Mouse (Mus musculus) neural tube, embryonic 15.5 days (tissue): ENCODE measurements around the gene Gm39115. TPM values are rescaled to one million over a fixed set of nuclear protein-coding genes. Genes with fewer than 3 reads are reported as not detected.

ENCODE experiments used
- ATAC-seq: fragments of 200-750 bp; cut with Nextera tagmentation; 2 replicates; pipeline ENCODE4 v1.8.0; 2017; ENCODE audit warnings: mild to moderate bottlenecking, moderate TSS enrichment, moderate library complexity; ENCODE audit not compliant: low FRiP score
- H3K27ac ChIP-seq: fragments of 300-500 bp; sonication (generic); replicated peaks from 2 replicates; pipeline ENCODE4 v1.5.1; 2015; ENCODE audit warnings: mild to moderate bottlenecking, inconsistent platforms
- H3K27me3 ChIP-seq: fragments of 300-500 bp; sonication (generic); replicated peaks from 2 replicates; pipeline ENCODE4 v1.6.1; 2015; ENCODE audit warnings: inconsistent platforms
- H3K36me3 ChIP-seq: fragments of 300-500 bp; sonication (generic); 2 replicates; pipeline ENCODE4 v1.6.1; 2015; ENCODE audit warnings: inconsistent platforms
- H3K4me1 ChIP-seq: fragments of 300-500 bp; sonication (generic); 2 replicates; pipeline ENCODE4 v1.6.1; 2015; ENCODE audit warnings: inconsistent platforms
- H3K4me2 ChIP-seq: fragments of 300-500 bp; sonication (generic); 2 replicates; pipeline ENCODE4 v1.6.1; 2015; ENCODE audit warnings: inconsistent platforms, mild to moderate bottlenecking, moderate library complexity
- H3K4me3 ChIP-seq: fragments of 300-500 bp; sonication (generic); replicated peaks from 2 replicates; pipeline ENCODE4 v1.5.1; 2015; ENCODE audit warnings: mild to moderate bottlenecking, inconsistent platforms
- H3K9ac ChIP-seq: fragments of 300-500 bp; sonication (generic); replicated peaks from 2 replicates; pipeline ENCODE4 v1.6.1; 2015; ENCODE audit warnings: mild to moderate bottlenecking, inconsistent platforms
- H3K9me3 ChIP-seq: fragments of 300-500 bp; sonication (generic); replicated peaks from 2 replicates; pipeline ENCODE4 v1.6.1; 2016; ENCODE audit warnings: inconsistent platforms
- WGBS: fragments of 180-500 bp; shearing (Covaris S2); methylation state at CpG from one replicate; pipeline ENCODE4 v1.1.7; 2015; ENCODE audit warnings: mixed read lengths; 5-methylcytosine and 5-hydroxymethylcytosine counted together
- polyA plus RNA-seq: library from polyadenylated mRNA; unstranded; fragments of >200 nt; fragmentation: Nextera tagmentation; extraction: Ambion mirVana; gene quantifications from 2 replicates; pipeline ENCODE4 v1.2.1, GENCODE M21; 2015

Gene Gm39115
- polyA plus RNA-seq, 1 experiment from 2014 or later, result not detected

- Histone ChIP-seq H3K9ac (peak within 1 kb of the TSS; percentile 96), H3K4me2 (peak within 1 kb of the TSS; percentile 95), H3K27ac (peak within 1 kb of the TSS; percentile 93), H3K4me1 (peaks cover 55% of the 10 kb centered on the region), H3K9me3 (no peaks in the 10 kb centered on the region), H3K4me3 (peak within 1 kb of the TSS; percentile 70), H3K27me3 (0 out of 2 replicates have a peak, but pooled peaks cover 2% of the 10 kb centered on the region), H3K36me3 (no peaks in the 10 kb centered on the region)
- ATAC-seq, result peak; percentile 87
- under 1% methylated on average over 55 of the region's 63 CpGs for WGBS
These were observed 40.5 kb downstream of the Gm39115 start, which contains the start of gene Dusp8 for GRCm38 (mm10) chr7:142095183-142095931. TSS of gene Dusp8 (minus strand) at chr7:142095843.

DNA sequence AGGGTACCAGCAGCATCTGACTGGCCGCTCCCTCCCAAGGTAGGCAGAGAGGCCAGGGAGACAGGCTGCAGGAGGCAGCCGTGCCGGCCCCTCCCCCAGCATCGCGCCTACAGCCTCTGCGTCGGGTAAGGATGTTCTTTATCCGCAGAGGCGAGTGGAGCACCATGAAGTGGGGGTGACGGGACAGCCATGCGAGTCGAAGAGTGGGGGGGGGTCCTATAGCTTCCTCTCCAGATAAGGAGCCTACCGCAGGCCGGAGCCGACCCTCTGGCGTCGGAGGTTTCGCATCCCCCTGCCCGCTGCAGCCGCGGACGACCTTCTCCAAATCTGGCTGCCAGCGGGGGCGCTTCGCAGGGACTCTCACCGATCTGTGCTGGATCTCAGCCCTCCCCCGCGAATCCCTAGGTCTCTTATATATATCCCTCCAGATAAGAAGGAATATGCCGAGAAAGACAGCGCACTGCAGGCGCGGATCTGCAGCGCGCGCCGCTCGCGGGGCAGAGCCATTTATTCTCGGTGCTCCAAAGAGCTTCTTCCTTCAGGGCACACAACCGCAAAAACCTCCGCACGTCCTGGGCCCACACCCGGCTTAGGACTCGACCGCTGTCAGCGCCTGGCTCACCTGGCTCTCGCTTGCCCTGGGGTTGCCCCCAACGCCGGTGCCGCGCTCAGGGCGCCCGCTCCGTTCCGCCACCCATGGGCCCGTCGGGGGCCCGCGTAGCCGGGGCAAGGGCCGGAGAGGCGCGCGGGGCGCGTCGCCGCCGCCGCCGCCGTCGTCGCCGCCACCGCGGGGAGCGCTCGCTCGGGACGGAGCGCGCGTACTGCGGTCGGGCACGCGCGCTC lies 41.3 kb downstream of the Gm39115 start:
- H3K4me3 ChIP-seq, result peak overlapping the region; percentile 70
- H3K36me3 ChIP-seq, result no peaks in the 10 kb centered on the region
- under 1% methylated on average over 89 of the region's 89 CpGs for WGBS
- H3K27ac ChIP-seq, result peak overlapping the region; percentile 93
- ATAC-seq, result peak; percentile 56
- H3K27me3 ChIP-seq, result 0 out of 2 replicates have a peak, but pooled peaks cover 2% of the 10 kb centered on the region
- no peaks in the 10 kb centered on the region for H3K9me3 ChIP-seq
- H3K4me2 ChIP-seq, result peak overlapping the region; percentile 95
- peaks cover 63% of the 10 kb centered on the region for H3K4me1 ChIP-seq
- H3K9ac ChIP-seq, result peak overlapping the region; percentile 96

DNA sequence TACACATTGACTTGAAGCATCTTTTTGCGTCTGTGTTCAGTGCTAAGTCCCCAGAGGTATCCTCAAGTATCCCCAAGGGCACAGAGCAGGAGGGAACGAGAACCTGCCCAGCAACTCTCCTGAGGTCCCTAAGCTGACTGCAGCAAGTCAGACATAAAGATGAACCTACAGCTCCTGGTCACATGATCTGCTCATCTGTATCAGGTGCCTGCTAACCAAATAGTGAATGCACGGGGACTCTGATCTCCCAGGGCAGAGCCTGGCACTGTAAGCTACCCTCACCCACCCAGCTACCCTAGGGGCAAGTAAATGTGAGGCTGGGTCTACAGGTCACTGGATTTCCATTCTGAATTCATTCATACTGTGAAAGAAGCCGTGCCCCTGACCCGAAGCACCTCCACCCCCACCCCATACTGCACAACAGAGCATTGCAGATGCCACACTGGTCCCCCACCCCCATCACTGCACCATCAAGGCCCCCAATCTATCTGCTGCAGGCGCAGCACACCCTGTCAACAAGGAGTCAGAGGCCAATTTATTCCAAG lies 42.1 kb downstream of the Gm39115 start:
- peak overlapping the region; percentile 95 for H3K4me2 ChIP-seq
- H3K9ac ChIP-seq, result peak overlapping the region; percentile 96
- no peaks in the 10 kb centered on the region for H3K9me3 ChIP-seq
- WGBS, result 15% methylated on average over 6 of the region's 6 CpGs
- 0 out of 2 replicates have a peak, but pooled peaks cover 2% of the 10 kb centered on the region for H3K27me3 ChIP-seq
- H3K27ac ChIP-seq, result peak overlapping the region; percentile 93
- peaks cover 70% of the 10 kb centered on the region for H3K4me1 ChIP-seq
- H3K4me3 ChIP-seq, result peak overlapping the region; percentile 70
- H3K36me3 ChIP-seq, result no peaks in the 10 kb centered on the region
- no peak for ATAC-seq

GRCm38 (mm10) chr7:142092991-142093390 lies 42.8 kb downstream of the Gm39115 start:
- peak overlapping the region; percentile 93 for H3K27ac ChIP-seq
- no peaks in the 10 kb centered on the region for H3K9me3 ChIP-seq
- H3K4me2 ChIP-seq, result peak overlapping the region; percentile 95
- H3K4me3 ChIP-seq, result peak overlapping the region; percentile 70
- H3K27me3 ChIP-seq, result 0 out of 2 replicates have a peak, but pooled peaks cover 2% of the 10 kb centered on the region
- ATAC-seq, result no peak
- H3K9ac ChIP-seq, result peak overlapping the region; percentile 96
- peaks cover 78% of the 10 kb centered on the region for H3K4me1 ChIP-seq
- H3K36me3 ChIP-seq, result peaks cover 5% of the 10 kb centered on the region
- WGBS, result 11% methylated on average over 1 of the region's 1 CpGs

- Histone ChIP-seq H3K27me3 (no peaks in the 10 kb centered on the region), H3K4me1 (peaks cover 75% of the 10 kb centered on the region), H3K27ac (peak overlapping the region; percentile 93), H3K9ac (peak overlapping the region; percentile 96), H3K9me3 (no peaks in the 10 kb centered on the region), H3K36me3 (peaks cover 17% of the 10 kb centered on the region), H3K4me2 (peak overlapping the region; percentile 95), H3K4me3 (peak overlapping the region; percentile 70)
- 3% methylated on average over 4 of the region's 4 CpGs for WGBS
- peak; percentile 25 for ATAC-seq
These were observed 44.0 kb downstream of the Gm39115 start for GRCm38 (mm10) chr7:142091848-142092247.

DNA sequence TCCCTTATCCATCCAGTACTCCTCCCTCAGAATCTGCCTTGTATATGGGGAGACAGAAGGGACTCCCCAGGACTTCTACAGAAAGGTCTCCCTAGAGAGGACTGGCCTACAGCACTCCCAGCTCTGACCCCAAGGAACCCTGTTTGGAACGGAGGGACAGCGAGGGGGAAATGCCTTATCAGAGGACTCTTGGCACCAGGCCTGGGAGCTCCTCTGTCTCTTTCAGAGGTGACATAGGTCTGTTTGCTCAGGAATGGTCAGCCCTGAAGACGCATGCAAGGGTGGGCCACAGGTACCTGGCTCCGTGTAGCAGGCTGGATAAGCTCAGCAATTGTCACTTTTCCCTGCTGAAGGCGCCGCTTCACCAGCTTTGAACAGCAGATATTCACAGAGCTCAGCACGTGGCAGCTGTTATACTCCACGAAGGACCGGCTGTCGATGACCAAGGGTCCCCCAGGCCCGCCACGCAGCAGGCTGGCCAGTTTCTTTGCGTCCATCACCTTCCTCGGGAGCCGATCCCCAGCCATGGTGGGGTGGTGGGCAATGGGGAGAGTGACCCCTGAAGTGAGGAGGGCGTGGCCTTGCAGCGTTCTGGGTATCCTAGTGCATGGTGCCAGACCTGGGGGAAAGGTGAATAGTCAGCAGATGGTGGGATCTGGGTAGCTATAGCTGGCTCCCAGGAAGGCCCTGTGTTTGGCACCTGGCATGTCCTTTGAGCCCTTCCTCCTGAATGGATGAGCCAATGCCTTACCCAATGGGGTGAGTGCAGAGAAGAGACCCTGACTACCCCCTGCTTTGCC lies 46.0 kb downstream of the Gm39115 start:
- Histone ChIP-seq H3K4me3 (peak overlapping the region; percentile 9; the same call in 1 of the 2 replicates), H3K4me1 (peaks cover 65% of the 10 kb centered on the region), H3K36me3 (peaks cover 37% of the 10 kb centered on the region), H3K9me3 (no peaks in the 10 kb centered on the region), H3K4me2 (peak overlapping the region; percentile 95), H3K27me3 (no peaks in the 10 kb centered on the region), H3K9ac (peak overlapping the region; percentile 32), H3K27ac (peak overlapping the region; percentile 93)
- 33% methylated on average over 17 of the region's 17 CpGs for WGBS
- no peak for ATAC-seq

GRCm38 (mm10) chr7:142088886-142089285 lies 46.9 kb downstream of the Gm39115 start:
- Histone ChIP-seq H3K36me3 (peaks cover 46% of the 10 kb centered on the region), H3K27me3 (no peaks in the 10 kb centered on the region), H3K4me2 (peak overlapping the region; percentile 95), H3K9ac (peak overlapping the region; percentile 32), H3K27ac (peak overlapping the region; percentile 93), H3K9me3 (no peaks in the 10 kb centered on the region), H3K4me3 (0 out of 2 replicates have a peak overlapping the region, but pooled peaks have one; percentile 0), H3K4me1 (peaks cover 75% of the 10 kb centered on the region)
- peak; percentile 58; the same call in 1 of the 2 replicates for ATAC-seq
- WGBS, result 6% methylated on average over 5 of the region's 5 CpGs

GRCm38 (mm10) chr7:142087069-142087652 lies 48.7 kb downstream of the Gm39115 start:
- H3K4me2 ChIP-seq, result no peak overlapping the region
- H3K9me3 ChIP-seq, result no peaks in the 10 kb centered on the region
- no peak overlapping the region for H3K9ac ChIP-seq
- H3K27me3 ChIP-seq, result 0 out of 2 replicates have a peak, but pooled peaks cover 3% of the 10 kb centered on the region
- H3K4me1 ChIP-seq, result peaks cover 68% of the 10 kb centered on the region
- no peak for ATAC-seq
- H3K4me3 ChIP-seq, result no peak overlapping the region
- H3K27ac ChIP-seq, result no peak overlapping the region
- 85% methylated on average over 1 of the region's 1 CpGs for WGBS
- H3K36me3 ChIP-seq, result peaks cover 64% of the 10 kb centered on the region

GRCm38 (mm10) chr7:142086159-142086905 lies 49.5 kb downstream of the Gm39115 start:
- 0 out of 2 replicates have a peak, but pooled peaks cover 3% of the 10 kb centered on the region for H3K27me3 ChIP-seq
- no peak overlapping the region for H3K27ac ChIP-seq
- no peak overlapping the region for H3K4me3 ChIP-seq
- WGBS, result 90% methylated on average over 4 of the region's 4 CpGs
- H3K9me3 ChIP-seq, result no peaks in the 10 kb centered on the region
- H3K4me2 ChIP-seq, result no peak overlapping the region
- no peak overlapping the region for H3K9ac ChIP-seq
- H3K4me1 ChIP-seq, result peaks cover 65% of the 10 kb centered on the region
- ATAC-seq, result no peak
- peaks cover 70% of the 10 kb centered on the region for H3K36me3 ChIP-seq
